Mouse (Mus musculus) cerebellum, adult 2 months (tissue): ENCODE measurements around the gene Lrrc63. TPM values are rescaled to one million over a fixed set of nuclear protein-coding genes. Genes with fewer than 3 reads are reported as not detected.

Experiments used
- DNase-seq, 2 experiments: peaks; one replicate each; pipeline ENCODE4 v3.0.0; 2021
- H3K27ac ChIP-seq: fragments of 200-500 bp; 2 replicates; pipeline ENCODE4 v1.5.1; 2012; ENCODE audit warnings: low read length, control low read depth, inconsistent platforms; ENCODE audit not compliant: insufficient read depth
- H3K27me3 ChIP-seq: fragments of 200-500 bp; 2 replicates; pipeline ENCODE4 v1.6.1; 2012; ENCODE audit warnings: inconsistent platforms, mild to moderate bottlenecking, low read length, moderate library complexity; ENCODE audit not compliant: control insufficient read depth, insufficient read depth
- H3K4me1 ChIP-seq: fragments of 200-500 bp; 2 replicates; pipeline ENCODE4 v1.6.1; 2011; ENCODE audit warnings: low read length; ENCODE audit not compliant: control insufficient read depth, insufficient read depth
- H3K4me3 ChIP-seq: fragments of 200-500 bp; replicated peaks from 2 replicates; pipeline ENCODE3; 2011; ENCODE audit warnings: mild to moderate bottlenecking, low read depth, low read length, control low read depth; ENCODE audit not compliant: insufficient read depth
- CTCF ChIP-seq: fragments of 200-500 bp; IDR thresholded peaks from 2 replicates; pipeline ENCODE4 v1.5.1; 2011; ENCODE audit warnings: low read depth, mild to moderate bottlenecking, control low read depth, low read length, moderate library complexity, borderline replicate concordance; ENCODE audit not compliant: insufficient read depth
- POLR2A ChIP-seq: fragments of 200-500 bp; IDR thresholded peaks from 2 replicates; pipeline ENCODE4 v1.6.1; 2011; ENCODE audit warnings: low read length, control low read depth, borderline replicate concordance; ENCODE audit not compliant: insufficient read depth
- WGBS: fragments of 180-500 bp; shearing (Covaris S2); methylation state at CpG from one replicate; pipeline ENCODE4 v1.1.7; 2018; 5-methylcytosine and 5-hydroxymethylcytosine counted together
- polyA plus RNA-seq: library from polyadenylated mRNA; depleted of rRNA; stranded (reverse); fragments of >200 nt; gene quantifications from 2 replicates; pipeline ENCODE4 v1.2.3, GENCODE M21; 2012; rRNA removed

Gene Lrrc63
- polyA plus RNA-seq, 1 experiment = 0.03 TPM

GRCm38 (mm10) chr14:75035431-75035830 lies 95.2 kb downstream of the Lrrc63 start:
- Histone ChIP-seq H3K27me3 (no peaks in the 10 kb centered on the region), H3K4me3 (no peak overlapping the region), H3K27ac (no peak overlapping the region), H3K4me1 (no peaks in the 10 kb centered on the region)
- TF ChIP-seq POLR2A (no peak), CTCF (peak; percentile 6; the same call in 1 of the 2 replicates)
- WGBS = 55% methylated on average over 11 of the region's 11 CpGs
- DNase-seq = no peak

Other genes starting within 250 kb of the Lrrc63 start
- 24.4 and 26.4 TPM in 2 replicates for gene Lrch1, start 183.0 kb downstream of the Lrrc63 start, polyA plus RNA-seq
- 0.97 and 1.4 TPM in 2 replicates for gene Rubcnl, start 114.9 kb downstream of the Lrrc63 start, polyA plus RNA-seq
- 8.1 and 9.1 TPM in 2 replicates for gene Lcp1, start 220 bp upstream of the Lrrc63 start, polyA plus RNA-seq
- gene Cpb2, start 111.4 kb upstream of the Lrrc63 start, polyA plus RNA-seq = not detected in 2 replicates
- 27.2 and 27.5 TPM in 2 replicates for gene Zc3h13, start 153.5 kb upstream of the Lrrc63 start, polyA plus RNA-seq